In genomic region chr1:93445822-93446162, GRCm38 (mm10) we compare ENCODE assay signal across 8 mouse cellular contexts. TPM values are rescaled to one million over a fixed set of nuclear protein-coding genes. Genes with fewer than 3 reads are reported as not detected.
DNase-seq lines count a peak whose midpoint lies in the region; ATAC-seq and TF ChIP-seq lines count a peak whose summit lies in the region.

No protein-coding gene starts in this region.

- no peak for DNase-seq in heart, postnatal 14 days
- no peak for DNase-seq in urinary bladder, adult 2 months (ENCODE audit: low spot score)
- DNase-seq in layer of hippocampus, adult 8-10 months (ENCODE audit: low spot score in 2 of 2) = no peak
- no peak for DNase-seq in thymus, postnatal 14 days

- H3K9me3 ChIP-seq in heart, embryonic 12.5 days (replicated peaks) = no peaks in the 10 kb centered on the region
- H3K9me3 ChIP-seq in ES-Bruce4 (replicated peaks; ENCODE audit: control insufficient read depth, insufficient read depth, low read length, poor library complexity, severe bottlenecking) = no peaks in the 10 kb centered on the region
- no peaks in the 10 kb centered on the region for H3K9me3 ChIP-seq in forebrain, embryonic 15.5 days

- intact Hi-C loops in heart, postnatal 14 days (cut with DNase I) = loop anchor here (2.0 kb wide), 1 partner anchor 33 kb away; the partner anchor contains the start of gene Hdlbp

- H3K27me3 ChIP-seq in heart, embryonic 12.5 days (replicated peaks) = no peaks in the 10 kb centered on the region
- no peaks in the 10 kb centered on the region for H3K27me3 ChIP-seq in ES-Bruce4 (ENCODE audit: control insufficient read depth, insufficient read depth, low read length, poor library complexity, severe bottlenecking)
- H3K27me3 ChIP-seq in forebrain, embryonic 15.5 days = no peaks in the 10 kb centered on the region

- peaks cover 13% of the 10 kb centered on the region for H3K36me3 ChIP-seq in heart, embryonic 12.5 days
- no peaks in the 10 kb centered on the region; the same call in none of the 2 replicates for H3K36me3 ChIP-seq in ES-Bruce4 (ENCODE audit: control insufficient read depth, insufficient read depth, low read length, poor library complexity, severe bottlenecking)
- H3K36me3 ChIP-seq in forebrain, embryonic 15.5 days = no peaks in the 10 kb centered on the region

- peak overlapping the region; percentile 96 for H3K27ac ChIP-seq in heart, embryonic 12.5 days (ENCODE audit: poor library complexity, severe bottlenecking)
- no peak overlapping the region for H3K27ac ChIP-seq in ES-Bruce4 (ENCODE audit: insufficient read depth, low read length)
- H3K27ac ChIP-seq in forebrain, embryonic 15.5 days (replicated peaks) = peak overlapping the region; percentile 59; the same call in 1 of the 2 replicates

- peak overlapping the region; percentile 73 for H3K4me3 ChIP-seq in heart, embryonic 12.5 days
- H3K4me3 ChIP-seq in ES-Bruce4 (ENCODE audit: low read depth, low read length) = peak overlapping the region; percentile 81
- H3K4me3 ChIP-seq in forebrain, embryonic 15.5 days = peak overlapping the region; percentile 91

- TF ChIP-seq POLR2A in ES-Bruce4 (IDR thresholded peaks at IDR 0.05; ENCODE audit: insufficient read depth, low read length) = no peak

- H3K4me1 ChIP-seq in heart, embryonic 12.5 days (replicated peaks) = peaks cover 28% of the 10 kb centered on the region
- H3K4me1 ChIP-seq in ES-Bruce4 (ENCODE audit: control insufficient read depth, insufficient read depth, low read length) = no peaks in the 10 kb centered on the region
- peaks cover 21% of the 10 kb centered on the region for H3K4me1 ChIP-seq in forebrain, embryonic 15.5 days

- TF ChIP-seq EP300 in ES-Bruce4 (IDR thresholded peaks at IDR 0.05; ENCODE audit: insufficient read depth, low read depth, low read length) = no peak

- peak overlapping the region; percentile 74 for H3K4me2 ChIP-seq in heart, embryonic 12.5 days
- peak overlapping the region; percentile 99 for H3K4me2 ChIP-seq in forebrain, embryonic 15.5 days (replicated peaks)

- peak; percentile 30 for ATAC-seq in heart, embryonic 12.5 days (ENCODE audit: insufficient number of reproducible peaks, low FRiP score)
- peak; percentile 12; the same call in 1 of the 2 replicates for ATAC-seq in forebrain, embryonic 15.5 days (replicated peaks)
- ATAC-seq in megakaryocyte progenitor cell, adult 5-6 weeks (replicated peaks; ENCODE audit: poor library complexity) = peak; percentile 20

- peak overlapping the region; percentile 88 for H3K9ac ChIP-seq in heart, embryonic 12.5 days
- H3K9ac ChIP-seq in ES-Bruce4 (ENCODE audit: low read depth, poor library complexity, severe bottlenecking) = peak overlapping the region; percentile 66
- peak overlapping the region; percentile 72 for H3K9ac ChIP-seq in forebrain, embryonic 15.5 days (replicated peaks)

- WGBS in heart, embryonic 12.5 days = 16% methylated on average over 3 of the region's 3 CpGs
- 16% methylated on average over 3 of the region's 3 CpGs for WGBS in forebrain, embryonic 15.5 days

- no peak for TF ChIP-seq CTCF in ES-Bruce4 (IDR thresholded peaks at IDR 0.05; ENCODE audit: low read depth, low read length)

RNA-seq across cellular contexts. Expression of gene Hdlbp, which starts 32.8 kb away (rescaled TPM):
- 166 and 168 TPM in 2 replicates for polyA plus RNA-seq in heart, embryonic 12.5 days (2016; fragmentation: Nextera tagmentation; extraction: Ambion mirVana)
- total RNA-seq in heart, postnatal 14 days (2021) = 100 to 1,000 TPM; 403 to 417 TPM
- 226 and 232 TPM in 2 replicates for polyA plus RNA-seq in ES-Bruce4 (2011; ENCODE audit: insufficient read depth, insufficient read length, low read depth, missing spikeins)
- polyA plus RNA-seq in forebrain, embryonic 15.5 days (2015; fragmentation: Nextera tagmentation; extraction: Ambion mirVana) = 61.1 and 66.5 TPM in 2 replicates
- 153 and 154 TPM in 2 replicates for total RNA-seq in megakaryocyte progenitor cell, adult 5-6 weeks (2015)
- 115 and 138 TPM in 2 replicates for total RNA-seq in megakaryocyte progenitor cell, adult 5-6 weeks (2017)
- polyA plus RNA-seq in urinary bladder, adult 2 months (2012; rRNA removed) = 134 and 137 TPM in 2 replicates
- total RNA-seq in layer of hippocampus, adult 8-10 months (2022) = 100 to 1,000 TPM; 144 to 186 (median 160) TPM
